Mouse (Mus musculus) CH12.LX (cell line): ENCODE results near the gene Eps8. TPM values are rescaled to one million over a fixed set of nuclear protein-coding genes. Genes with fewer than 3 reads are reported as not detected.

Source experiments
- DNase-seq: peaks from one replicate; pipeline ENCODE4 v3.0.0-alpha.2; 2013; ENCODE audit errors: extremely low read depth
- H3K27ac ChIP-seq: 2 replicates; pipeline ENCODE4 v1.5.1; 2012; ENCODE audit warnings: low read depth, mild to moderate bottlenecking, control low read depth, moderate library complexity; ENCODE audit not compliant: insufficient read depth
- H3K27me3 ChIP-seq: replicated peaks from 2 replicates; pipeline ENCODE3; 2012; ENCODE audit warnings: inconsistent platforms
- H3K36me3 ChIP-seq, 2 experiments: replicated peaks in 1 of 2; 2 replicates each; pipeline versions ENCODE3 to v1.6.1; 2012; ENCODE audit warnings: inconsistent platforms in 1 of 2, low read length in 1 of 2, mild to moderate bottlenecking in 1 of 2, mixed read lengths in 1 of 2, moderate library complexity in 1 of 2; ENCODE audit not compliant: control insufficient read depth in 1 of 2, insufficient read depth in 1 of 2
- H3K4me1 ChIP-seq, 2 experiments: 2 replicates each; pipeline ENCODE4 v1.6.1; 2012; ENCODE audit warnings: inconsistent platforms in 1 of 2, moderate library complexity in 1 of 2; ENCODE audit not compliant: insufficient read depth in 2 of 2, control insufficient read depth in 1 of 2
- H3K4me2 ChIP-seq: 2 replicates; pipeline ENCODE4 v1.6.1; 2012; ENCODE audit warnings: low read depth, mild to moderate bottlenecking, control low read depth; ENCODE audit not compliant: poor library complexity, insufficient read depth, severe bottlenecking
- H3K4me3 ChIP-seq, 3 experiments: fragments of 150-350 bp in 1 of 3; sonication (generic) in 1 of 3; replicated peaks in 1 of 3; 2 replicates each; pipeline versions ENCODE3 to v1.5.1; 2011 to 2012; ENCODE audit warnings: low read depth in 2 of 3, low read length in 2 of 3, mild to moderate bottlenecking in 2 of 3, moderate library complexity in 2 of 3, control low read depth in 1 of 3, improper control_type of control experiment in 1 of 3, inconsistent platforms in 1 of 3, mixed read lengths in 1 of 3; ENCODE audit not compliant: poor library complexity in 1 of 3
- H3K79me2 ChIP-seq: replicated peaks from 2 replicates; pipeline ENCODE4 v1.6.1; 2012; ENCODE audit warnings: mild to moderate bottlenecking, moderate library complexity; ENCODE audit not compliant: control insufficient read depth, poor library complexity, insufficient read depth, severe bottlenecking; ENCODE audit errors: extremely low read depth
- H3K9ac ChIP-seq: 2 replicates; pipeline ENCODE4 v1.6.1; 2012; ENCODE audit warnings: low read depth, mild to moderate bottlenecking, control low read depth, moderate library complexity; ENCODE audit not compliant: insufficient read depth
- H3K9me3 ChIP-seq: replicated peaks from 2 replicates; pipeline ENCODE3; 2012; ENCODE audit warnings: low read length, inconsistent platforms, mixed read lengths
- BHLHE40 ChIP-seq: IDR thresholded peaks from 2 replicates; pipeline ENCODE4 v1.6.1; 2011; ENCODE audit warnings: mild to moderate bottlenecking, low read depth, low read length, improper control_type of control experiment
- CHD1 ChIP-seq: IDR thresholded peaks from 2 replicates; pipeline ENCODE4 v1.6.1; 2012; ENCODE audit warnings: low read depth, low read length, improper control_type of control experiment, inconsistent platforms
- ELF1 ChIP-seq: IDR thresholded peaks from 2 replicates; pipeline ENCODE4 v1.6.1; 2014; ENCODE audit warnings: low read depth, mild to moderate bottlenecking, inconsistent platforms, low read length, improper control_type of control experiment
- EP300 ChIP-seq: IDR thresholded peaks from 2 replicates; pipeline ENCODE4 v1.6.1; 2011; ENCODE audit warnings: low read length, improper control_type of control experiment
- ETS1 ChIP-seq: conservative IDR thresholded peaks from 2 replicates; pipeline ENCODE4 v1.6.1; 2012; ENCODE audit warnings: low read depth, mild to moderate bottlenecking, inconsistent platforms, low read length, improper control_type of control experiment, moderate library complexity
- GABPA ChIP-seq: IDR thresholded peaks from 2 replicates; pipeline ENCODE4 v1.6.1; 2012; ENCODE audit warnings: low read depth, low read length, improper control_type of control experiment, inconsistent platforms; ENCODE audit not compliant: insufficient replicate concordance
- HCFC1 ChIP-seq: IDR thresholded peaks from 2 replicates; pipeline ENCODE4 v1.6.1; 2012; ENCODE audit warnings: low read depth, mild to moderate bottlenecking, inconsistent platforms, low read length, improper control_type of control experiment
- IRF4 ChIP-seq: IDR thresholded peaks from 2 replicates; pipeline ENCODE4 v1.6.1; 2014; ENCODE audit warnings: low read depth, mild to moderate bottlenecking, inconsistent platforms, low read length, improper control_type of control experiment
- JUN ChIP-seq: IDR thresholded peaks from 2 replicates; pipeline ENCODE4 v1.6.1; 2011; ENCODE audit warnings: low read depth, mild to moderate bottlenecking, low read length, improper control_type of control experiment, moderate library complexity; ENCODE audit not compliant: insufficient read depth
- MAFK ChIP-seq: IDR thresholded peaks from 2 replicates; pipeline ENCODE4 v1.6.1; 2011; ENCODE audit warnings: low read length, improper control_type of control experiment; ENCODE audit not compliant: insufficient replicate concordance
- MXI1 ChIP-seq: IDR thresholded peaks from 2 replicates; pipeline ENCODE4 v1.6.1; 2011; ENCODE audit warnings: mild to moderate bottlenecking, low read depth, low read length, improper control_type of control experiment
- NELFE ChIP-seq: IDR thresholded peaks from 2 replicates; pipeline ENCODE4 v1.6.1; 2011; ENCODE audit warnings: low read depth, low read length, improper control_type of control experiment
- PAX5 ChIP-seq: IDR thresholded peaks from 2 replicates; pipeline ENCODE4 v1.6.1; 2012; ENCODE audit warnings: low read length, inconsistent platforms, mixed read lengths
- POLR2A ChIP-seq: IDR thresholded peaks from 2 replicates; pipeline ENCODE4 v1.6.1; 2011; ENCODE audit warnings: low read depth, mild to moderate bottlenecking, improper control_type of control experiment, low read length
- POLR2AphosphoS2 ChIP-seq: IDR thresholded peaks from 2 replicates; pipeline ENCODE4 v1.6.1; 2011; ENCODE audit warnings: low read depth, low read length, improper control_type of control experiment
- RAD21 ChIP-seq: IDR thresholded peaks from 2 replicates; pipeline ENCODE4 v1.6.1; 2011; ENCODE audit warnings: low read depth, mild to moderate bottlenecking, low read length, improper control_type of control experiment, moderate library complexity
- RCOR1 ChIP-seq: conservative IDR thresholded peaks from 2 replicates; pipeline ENCODE4 v1.6.1; 2012; ENCODE audit warnings: low read depth, mild to moderate bottlenecking, inconsistent platforms, low read length, improper control_type of control experiment
- SIN3A ChIP-seq: IDR thresholded peaks from 2 replicates; pipeline ENCODE4 v1.6.1; 2012; ENCODE audit warnings: low read length, improper control_type of control experiment, inconsistent platforms
- SMC3 ChIP-seq: IDR thresholded peaks from 2 replicates; pipeline ENCODE4 v1.6.1; 2011; ENCODE audit warnings: low read depth, low read length, improper control_type of control experiment
- TBP ChIP-seq: conservative IDR thresholded peaks from 2 replicates; pipeline ENCODE4 v1.6.1; 2011; ENCODE audit warnings: low read depth, low read length, improper control_type of control experiment
- TCF12 ChIP-seq: IDR thresholded peaks from 2 replicates; pipeline ENCODE4 v1.6.1; 2014; ENCODE audit warnings: low read depth, mild to moderate bottlenecking, inconsistent platforms, low read length, improper control_type of control experiment
- USF1 ChIP-seq: IDR thresholded peaks from 2 replicates; pipeline ENCODE4 v1.6.1; 2014; ENCODE audit warnings: low read depth, mild to moderate bottlenecking, inconsistent platforms, low read length, improper control_type of control experiment
- USF2 ChIP-seq: conservative IDR thresholded peaks from 2 replicates; pipeline ENCODE4 v1.6.1; 2011; ENCODE audit warnings: low read depth, low read length, improper control_type of control experiment
- ZKSCAN1 ChIP-seq: IDR thresholded peaks from 2 replicates; pipeline ENCODE4 v1.6.1; 2012; ENCODE audit warnings: low read depth, inconsistent platforms, low read length, improper control_type of control experiment, borderline replicate concordance
- ZMIZ1 ChIP-seq: IDR thresholded peaks from 2 replicates; pipeline ENCODE4 v1.6.1; 2012; ENCODE audit warnings: low read depth, mild to moderate bottlenecking, inconsistent platforms, low read length, improper control_type of control experiment
- ZNF384 ChIP-seq: IDR thresholded peaks from 2 replicates; pipeline ENCODE4 v1.6.1; 2012; ENCODE audit warnings: low read depth, low read length, improper control_type of control experiment, inconsistent platforms
- dilution Hi-C: fragments of 300-500 bp; cut with MboI; formaldehyde crosslinking; loops from 2 replicates; pipeline ENCODE4 v1.14.3; 2020; ENCODE audit warnings: low sequenced_read_pairs; ENCODE audit not compliant: extremely low pct_unique_long_range_greater_than_20kb, extremely low pct_ligation_motif_present
- in situ Hi-C: fragments of 300-500 bp; cut with MboI; formaldehyde crosslinking; loops from 3 replicates; pipeline ENCODE4 v1.14.3; 2019; ENCODE audit warnings: low sequenced_read_pairs, low pct_ligation_motif_present, low pct_unique_long_range_greater_than_20kb, mixed read lengths
- polyA plus RNA-seq: library from polyadenylated mRNA; unstranded; fragments of >175 nt; gene quantifications from 2 replicates; pipeline ENCODE4 v1.2.1, GENCODE M21; 2012; ENCODE audit warnings: low read depth; ENCODE audit not compliant: insufficient read length
- total RNA-seq, 2 experiments: library from RNA; depleted of rRNA; stranded (reverse); fragments of 300-350 nt in 1 of 2; fragments of >200 nt in 1 of 2; gene quantifications; 2 replicates each; pipeline ENCODE4 v1.2.3; 2012 to 2014

Eps8 gene
- total and polyA plus RNA-seq, 3 experiments = 2.2 to 7.4 (median 2.2) TPM

- Histone ChIP-seq H3K36me3 (peaks cover 0 to 7% of the 10 kb centered on the region in 2 experiments), H3K27me3 (no peaks in the 10 kb centered on the region), H3K27ac (no peak overlapping the region), H3K9ac (no peak overlapping the region), H3K4me2 (no peak overlapping the region), H3K9me3 (peaks cover 11% of the 10 kb centered on the region), H3K4me1 (peaks cover 7 to 28% of the 10 kb centered on the region in 2 experiments), H3K4me3 (no peak overlapping the region), H3K79me2 (no peaks in the 10 kb centered on the region)
- TF ChIP-seq ZMIZ1 = no peak
- dilution Hi-C loops = no loop called here
- DNase-seq = no peak
- in situ Hi-C loops = no loop called here
Observed at GRCm38 (mm10) chr6:137565454-137565853, 89.2 kb downstream of the Eps8 start.

- DNase-seq = no peak
- in situ Hi-C loops (no loop called here), dilution Hi-C loops (no loop called here)
- H3K4me3 ChIP-seq = no peak overlapping the region
- H3K9me3 ChIP-seq = no peaks in the 10 kb centered on the region
- no peak overlapping the region for H3K4me2 ChIP-seq
- peaks cover 4 to 49% of the 10 kb centered on the region in 2 experiments for H3K4me1 ChIP-seq
- H3K36me3 ChIP-seq = peaks cover 0 to 6% of the 10 kb centered on the region in 2 experiments
- no peak overlapping the region for H3K9ac ChIP-seq
- TF ChIP-seq USF1 = no peak
- no peak for TF ChIP-seq HCFC1
- TF ChIP-seq USF2 = no peak
- TF ChIP-seq PAX5 = no peak
- no peak for TF ChIP-seq TCF12
- TF ChIP-seq MXI1 = no peak
- no peaks in the 10 kb centered on the region for H3K79me2 ChIP-seq
- no peak overlapping the region for H3K27ac ChIP-seq
- no peaks in the 10 kb centered on the region for H3K27me3 ChIP-seq
Observed at GRCm38 (mm10) chr6:137560358-137560859, 94.3 kb downstream of the Eps8 start.

- dilution Hi-C loops (no loop called here), in situ Hi-C loops (no loop called here)
- H3K4me2 ChIP-seq = no peak overlapping the region
- no peak overlapping the region for H3K27ac ChIP-seq
- DNase-seq = no peak
- TF ChIP-seq SMC3 = no peak
- TF ChIP-seq POLR2AphosphoS2 = no peak
- no peak for TF ChIP-seq USF2
- no peak for TF ChIP-seq TBP
- TF ChIP-seq NELFE = no peak
- TF ChIP-seq RAD21 = no peak
- TF ChIP-seq ZKSCAN1 = no peak
- TF ChIP-seq EP300 = peak; percentile 61
- no peak for TF ChIP-seq JUN
- TF ChIP-seq GABPA = no peak
- no peak for TF ChIP-seq ZNF384
- 0 out of 2 replicates have a peak, but pooled peaks have one; percentile 4 for TF ChIP-seq BHLHE40
- TF ChIP-seq ELF1 = no peak
- no peak for TF ChIP-seq HCFC1
- TF ChIP-seq ETS1 = peak; percentile 47
- TF ChIP-seq PAX5 = no peak
- TF ChIP-seq USF1 = no peak
- TF ChIP-seq POLR2A = no peak
- TF ChIP-seq MXI1 = no peak
- TF ChIP-seq CHD1 = no peak
- no peak for TF ChIP-seq SIN3A
- no peak for TF ChIP-seq MAFK
- TF ChIP-seq RCOR1 = no peak
- no peak for TF ChIP-seq IRF4
- H3K79me2 ChIP-seq = no peaks in the 10 kb centered on the region
- H3K4me1 ChIP-seq = peaks cover 4 to 39% of the 10 kb centered on the region in 2 experiments
- H3K4me3 ChIP-seq = no peak overlapping the region
- no peaks in the 10 kb centered on the region for H3K27me3 ChIP-seq
- peaks cover 0 to 6% of the 10 kb centered on the region in 2 experiments for H3K36me3 ChIP-seq
- H3K9ac ChIP-seq = no peak overlapping the region
- no peaks in the 10 kb centered on the region for H3K9me3 ChIP-seq
Observed at GRCm38 (mm10) chr6:137558840-137559239, 95.8 kb downstream of the Eps8 start.
